Mouse (Mus musculus) small intestine, adult 2 months (tissue): ENCODE data around the gene Zbtb7b. TPM values are rescaled to one million over a fixed set of nuclear protein-coding genes. Genes with fewer than 3 reads are reported as not detected.

Experiments
- H3K27ac ChIP-seq: fragments of 200-500 bp; 2 replicates; pipeline ENCODE4 v1.5.1; 2012; ENCODE audit warnings: low read depth, low read length, control low read depth, inconsistent platforms; ENCODE audit not compliant: insufficient read depth
- H3K27me3 ChIP-seq: fragments of 200-500 bp; 2 replicates; pipeline ENCODE4 v1.6.1; 2012; ENCODE audit warnings: mild to moderate bottlenecking, moderate library complexity, low read length, inconsistent platforms; ENCODE audit not compliant: control insufficient read depth, insufficient read depth
- H3K36me3 ChIP-seq: fragments of 200-500 bp; 2 replicates; pipeline ENCODE4 v1.6.1; 2012; ENCODE audit warnings: mild to moderate bottlenecking, low read length, control low read depth, inconsistent platforms; ENCODE audit not compliant: control insufficient read depth, insufficient read depth
- H3K4me1 ChIP-seq: fragments of 200-500 bp; 2 replicates; pipeline ENCODE4 v1.6.1; 2012; ENCODE audit warnings: low read length, inconsistent platforms, mixed read lengths; ENCODE audit not compliant: control insufficient read depth, insufficient read depth, insufficient read length
- H3K4me3 ChIP-seq: fragments of 200-500 bp; 2 replicates; pipeline ENCODE4 v1.5.1; 2012; ENCODE audit warnings: low read depth, mild to moderate bottlenecking, control low read depth, inconsistent platforms, low read length, moderate library complexity
- CTCF ChIP-seq: fragments of 200-500 bp; IDR thresholded peaks from 2 replicates; pipeline ENCODE4 v1.5.1; 2012; ENCODE audit warnings: low read depth, mild to moderate bottlenecking, control low read depth, inconsistent platforms, low read length, moderate library complexity, mixed read lengths; ENCODE audit not compliant: insufficient replicate concordance, insufficient read length; ENCODE audit errors: extremely low read depth
- POLR2A ChIP-seq: fragments of 200-500 bp; IDR thresholded peaks from 2 replicates; pipeline ENCODE4 v1.6.1; 2012; ENCODE audit warnings: low read depth, mild to moderate bottlenecking, control low read depth, inconsistent platforms, low read length, moderate library complexity
- WGBS: fragments of 180-500 bp; shearing (Covaris S2); methylation state at CpG from one replicate; pipeline ENCODE4 v1.1.7; 2018; 5-methylcytosine and 5-hydroxymethylcytosine counted together
- polyA plus RNA-seq: library from polyadenylated mRNA; depleted of rRNA; stranded (reverse); fragments of >200 nt; gene quantifications from 2 replicates; pipeline ENCODE4 v1.2.3, GENCODE M21; 2012

Zbtb7b gene
- polyA plus RNA-seq, 1 experiment = 262 TPM

GRCm38 (mm10) chr3:89390111-89390515 is 4.5 kb downstream of the Zbtb7b start:
- H3K36me3 ChIP-seq = peaks cover 26% of the 10 kb centered on the region
- peak overlapping the region; percentile 98 for H3K27ac ChIP-seq
- H3K27me3 ChIP-seq = no peaks in the 10 kb centered on the region
- H3K4me1 ChIP-seq = peaks cover 35% of the 10 kb centered on the region
- 2% methylated on average over 5 of the region's 5 CpGs for WGBS
- peak overlapping the region; percentile 86 for H3K4me3 ChIP-seq
- TF ChIP-seq POLR2A (no peak), CTCF (no peak)

- peaks cover 35% of the 10 kb centered on the region for H3K36me3 ChIP-seq
- no peaks in the 10 kb centered on the region for H3K27me3 ChIP-seq
- H3K4me1 ChIP-seq = peaks cover 44% of the 10 kb centered on the region
- WGBS = 24% methylated on average over 5 of the region's 6 CpGs
- peak overlapping the region; percentile 98 for H3K27ac ChIP-seq
- TF ChIP-seq CTCF (no peak), POLR2A (no peak)
- H3K4me3 ChIP-seq = peak overlapping the region; percentile 86
Measured at GRCm38 (mm10) chr3:89388901-89389740, 5.5 kb downstream of the Zbtb7b start.

- peak overlapping the region; percentile 98 for H3K27ac ChIP-seq
- H3K4me1 ChIP-seq = peaks cover 52% of the 10 kb centered on the region
- 17% methylated on average over 11 of the region's 11 CpGs for WGBS
- H3K27me3 ChIP-seq = no peaks in the 10 kb centered on the region
- H3K36me3 ChIP-seq = peaks cover 39% of the 10 kb centered on the region
- H3K4me3 ChIP-seq = peak overlapping the region; percentile 65
- TF ChIP-seq POLR2A (peak; percentile 39; the same call in 1 of the 2 replicates), CTCF (no peak)
Measured at GRCm38 (mm10) chr3:89388134-89388881, 6.3 kb downstream of the Zbtb7b start.

DNA sequence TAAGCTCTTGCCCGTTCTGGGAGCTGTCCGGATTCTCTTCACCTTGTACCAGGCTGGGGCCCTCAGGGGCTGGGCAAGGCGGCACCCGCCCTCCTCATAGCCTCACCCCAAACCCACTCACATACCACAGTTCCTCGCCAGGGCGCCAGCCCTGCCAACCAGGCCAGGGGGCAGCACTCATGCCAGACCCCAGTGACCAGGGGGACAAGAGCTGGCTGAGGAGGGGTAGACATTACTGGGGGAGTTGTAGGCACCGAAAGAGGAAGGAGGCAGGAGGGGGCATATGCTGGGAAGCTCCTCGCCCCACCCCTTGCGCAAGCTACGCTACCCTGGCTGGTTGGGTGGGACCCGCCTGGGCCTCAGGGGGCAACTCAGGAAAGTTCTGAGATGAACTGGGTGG is 6.9 kb downstream of the Zbtb7b start:
- Histone ChIP-seq H3K4me1 (peaks cover 53% of the 10 kb centered on the region), H3K36me3 (peaks cover 45% of the 10 kb centered on the region), H3K27ac (peak overlapping the region; percentile 98), H3K27me3 (no peaks in the 10 kb centered on the region), H3K4me3 (peak overlapping the region; percentile 65)
- TF ChIP-seq POLR2A (no peak), CTCF (no peak)
- 22% methylated on average over 11 of the region's 11 CpGs for WGBS

DNA sequence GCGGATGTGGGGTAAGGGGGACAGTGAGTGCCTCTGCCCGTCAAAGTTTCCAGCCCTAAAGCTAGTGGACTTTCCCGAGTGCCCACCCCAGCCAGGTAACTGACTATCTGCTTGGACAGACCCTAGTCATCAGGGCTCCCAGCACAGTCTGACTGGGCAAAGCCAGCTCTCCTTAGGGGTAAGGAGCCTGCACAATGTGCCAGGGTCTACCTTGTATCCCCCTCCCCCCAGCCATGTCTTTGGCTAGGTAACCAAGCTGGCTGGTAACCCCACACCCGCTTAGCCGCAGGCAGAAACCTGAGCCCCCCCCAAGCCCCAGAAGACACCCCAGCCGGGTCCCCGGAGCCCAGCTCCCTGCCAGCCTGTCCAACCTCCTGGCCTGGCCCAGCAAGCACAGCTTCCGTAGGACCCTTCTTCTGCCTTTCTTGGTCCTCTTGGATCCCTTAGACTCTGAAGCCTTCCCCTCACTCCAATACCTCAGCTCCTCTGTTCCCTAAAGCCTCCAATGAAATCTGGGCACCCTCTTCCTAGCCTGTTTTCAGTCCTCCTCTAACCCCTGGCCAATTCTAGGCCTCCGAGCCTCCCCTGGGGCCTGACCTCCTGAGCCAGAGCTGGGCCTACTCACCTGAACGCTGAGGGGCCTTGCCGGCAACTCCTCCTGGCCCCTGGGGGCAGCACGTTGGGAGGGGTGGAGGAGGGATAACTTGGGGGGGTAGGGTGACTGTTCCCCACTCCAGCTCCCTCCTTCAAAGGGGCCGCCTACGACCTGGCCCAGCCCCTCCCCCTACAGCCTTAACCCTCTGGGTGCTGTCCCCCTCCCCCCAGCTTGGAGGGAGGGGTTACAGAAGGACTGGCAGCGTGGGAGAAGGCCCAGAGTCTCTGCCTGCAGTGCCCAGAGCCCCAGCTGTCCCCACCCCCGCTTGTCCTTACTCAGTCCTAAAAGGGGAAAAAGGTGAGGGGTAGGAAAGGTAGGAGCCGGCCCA is 7.8 kb downstream of the Zbtb7b start:
- H3K4me3 ChIP-seq = peak overlapping the region; percentile 65
- TF ChIP-seq CTCF (no peak), POLR2A (no peak)
- H3K27ac ChIP-seq = peak overlapping the region; percentile 98
- peaks cover 50% of the 10 kb centered on the region for H3K36me3 ChIP-seq
- 50% methylated on average over 17 of the region's 17 CpGs for WGBS
- no peaks in the 10 kb centered on the region for H3K27me3 ChIP-seq
- peaks cover 53% of the 10 kb centered on the region for H3K4me1 ChIP-seq

- Histone ChIP-seq H3K27me3 (no peaks in the 10 kb centered on the region), H3K4me1 (peaks cover 53% of the 10 kb centered on the region), H3K36me3 (peaks cover 62% of the 10 kb centered on the region), H3K27ac (peak overlapping the region; percentile 44), H3K4me3 (peak overlapping the region; percentile 65)
- 60% methylated on average over 11 of the region's 11 CpGs for WGBS
- no peak for TF ChIP-seq CTCF
Measured at GRCm38 (mm10) chr3:89385451-89385850, 9.1 kb downstream of the Zbtb7b start.
